Mouse (Mus musculus) heart, embryonic 12.5 days (tissue): ENCODE results near the gene Sbf2. TPM values are rescaled to one million over a fixed set of nuclear protein-coding genes. Genes with fewer than 3 reads are reported as not detected.
A peak's percentile ranks its signal among the peaks of the same experiment; 100 is the strongest.

Experiments
- ATAC-seq: fragments of 200-750 bp; cut with Nextera tagmentation; 2 replicates; pipeline ENCODE4 v1.8.0; 2017; ENCODE audit warnings: moderate TSS enrichment, moderate library complexity; ENCODE audit not compliant: insufficient number of reproducible peaks, low FRiP score
- H3K27ac ChIP-seq: fragments of 300-500 bp; sonication (generic); 2 replicates; pipeline ENCODE4 v1.5.1; 2016; ENCODE audit warnings: mild to moderate bottlenecking, moderate library complexity; ENCODE audit not compliant: poor library complexity, severe bottlenecking
- H3K27me3 ChIP-seq: fragments of 300-500 bp; sonication (generic); replicated peaks from 2 replicates; pipeline ENCODE4 v1.6.1; 2016; ENCODE audit warnings: mild to moderate bottlenecking, moderate library complexity
- H3K36me3 ChIP-seq: fragments of 300-500 bp; sonication (generic); 2 replicates; pipeline ENCODE4 v1.6.1; 2016; ENCODE audit warnings: mild to moderate bottlenecking, moderate library complexity
- H3K4me1 ChIP-seq: fragments of 300-500 bp; sonication (generic); replicated peaks from 2 replicates; pipeline ENCODE4 v1.6.1; 2016; ENCODE audit warnings: mild to moderate bottlenecking
- H3K4me2 ChIP-seq: fragments of 300-500 bp; sonication (generic); 2 replicates; pipeline ENCODE4 v1.6.1; 2016; ENCODE audit warnings: mild to moderate bottlenecking, moderate library complexity
- H3K4me3 ChIP-seq: fragments of 300-500 bp; sonication (generic); 2 replicates; pipeline ENCODE4 v1.5.1; 2016; ENCODE audit warnings: mild to moderate bottlenecking
- H3K9ac ChIP-seq: fragments of 300-500 bp; sonication (generic); 2 replicates; pipeline ENCODE4 v1.6.1; 2016; ENCODE audit warnings: mild to moderate bottlenecking, moderate library complexity
- H3K9me3 ChIP-seq: fragments of 300-500 bp; sonication (generic); replicated peaks from 2 replicates; pipeline ENCODE4 v1.6.1; 2016; ENCODE audit warnings: mild to moderate bottlenecking, moderate library complexity
- WGBS: fragments of 180-500 bp; shearing (Covaris S2); methylation state at CpG from one replicate; pipeline ENCODE4 v1.1.7; 2016; 5-methylcytosine and 5-hydroxymethylcytosine counted together
- polyA plus RNA-seq: library from polyadenylated mRNA; unstranded; fragments of >200 nt; fragmentation: Nextera tagmentation; extraction: Ambion mirVana; gene quantifications from 2 replicates; pipeline ENCODE4 v1.2.1, GENCODE M21; 2016

The Sbf2 gene
- polyA plus RNA-seq, 1 experiment from 2014 or later, result 39.2 TPM

- H3K4me2 ChIP-seq, result 0 out of 2 replicates have a peak overlapping the region, but pooled peaks have one; percentile 25
- 0 out of 2 replicates have a peak, but pooled peaks cover 5% of the 10 kb centered on the region for H3K27me3 ChIP-seq
- WGBS, result 8% methylated on average over 12 of the region's 12 CpGs
- H3K36me3 ChIP-seq, result peaks cover 11% of the 10 kb centered on the region
- ATAC-seq, result peak; percentile 56
- peaks cover 4% of the 10 kb centered on the region; the same call in 1 of the 2 replicates for H3K9me3 ChIP-seq
- H3K9ac ChIP-seq, result peak overlapping the region; percentile 19; the same call in 1 of the 2 replicates
- peaks cover 31% of the 10 kb centered on the region for H3K4me1 ChIP-seq
- no peak overlapping the region for H3K4me3 ChIP-seq
- peak overlapping the region; percentile 63 for H3K27ac ChIP-seq
Observed at GRCm38 (mm10) chr7:110286838-110287475, 327.8 kb downstream of the Sbf2 start.

DNA sequence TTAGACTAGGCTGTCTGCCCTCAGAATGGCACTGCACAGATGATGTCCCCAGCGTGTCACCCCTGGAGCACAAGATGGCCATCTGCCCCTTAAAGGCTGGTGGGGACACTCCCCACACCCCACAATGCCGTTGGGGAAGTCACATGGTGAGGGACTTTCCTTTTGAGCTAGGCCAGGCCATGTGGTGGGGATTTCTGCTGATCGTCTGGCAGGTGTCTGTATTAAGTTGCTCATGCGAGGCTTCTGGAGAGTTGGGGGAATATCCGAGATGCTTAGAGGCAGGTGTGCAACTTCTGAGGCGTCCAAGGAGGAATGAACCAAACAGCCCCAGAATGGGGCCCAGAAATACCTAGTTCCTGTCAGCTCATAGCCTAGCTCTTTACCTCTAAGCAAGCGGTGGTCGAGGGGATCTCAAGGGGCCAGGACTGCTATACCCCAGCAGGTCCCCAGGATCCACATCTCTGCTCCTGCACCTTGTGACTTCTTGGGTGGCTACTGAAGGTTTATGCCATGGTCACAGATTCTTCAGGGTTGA lies 328.5 kb downstream of the Sbf2 start:
- Histone ChIP-seq H3K4me2 (no peak overlapping the region), H3K36me3 (peaks cover 17% of the 10 kb centered on the region), H3K4me1 (peaks cover 31% of the 10 kb centered on the region), H3K27me3 (0 out of 2 replicates have a peak, but pooled peaks cover 5% of the 10 kb centered on the region), H3K9me3 (no peaks in the 10 kb centered on the region), H3K4me3 (no peak overlapping the region), H3K9ac (no peak overlapping the region), H3K27ac (no peak overlapping the region)
- ATAC-seq, result no peak
- WGBS, result 78% methylated on average over 8 of the region's 8 CpGs

GRCm38 (mm10) chr7:110285849-110286151 lies 328.9 kb downstream of the Sbf2 start:
- no peak overlapping the region for H3K27ac ChIP-seq
- H3K4me3 ChIP-seq, result no peak overlapping the region
- no peak overlapping the region for H3K4me2 ChIP-seq
- no peak for ATAC-seq
- peaks cover 22% of the 10 kb centered on the region for H3K36me3 ChIP-seq
- H3K4me1 ChIP-seq, result peaks cover 31% of the 10 kb centered on the region
- H3K27me3 ChIP-seq, result 0 out of 2 replicates have a peak, but pooled peaks cover 5% of the 10 kb centered on the region
- H3K9me3 ChIP-seq, result no peaks in the 10 kb centered on the region
- no peak overlapping the region for H3K9ac ChIP-seq
- 64% methylated on average over 3 of the region's 3 CpGs for WGBS

DNA sequence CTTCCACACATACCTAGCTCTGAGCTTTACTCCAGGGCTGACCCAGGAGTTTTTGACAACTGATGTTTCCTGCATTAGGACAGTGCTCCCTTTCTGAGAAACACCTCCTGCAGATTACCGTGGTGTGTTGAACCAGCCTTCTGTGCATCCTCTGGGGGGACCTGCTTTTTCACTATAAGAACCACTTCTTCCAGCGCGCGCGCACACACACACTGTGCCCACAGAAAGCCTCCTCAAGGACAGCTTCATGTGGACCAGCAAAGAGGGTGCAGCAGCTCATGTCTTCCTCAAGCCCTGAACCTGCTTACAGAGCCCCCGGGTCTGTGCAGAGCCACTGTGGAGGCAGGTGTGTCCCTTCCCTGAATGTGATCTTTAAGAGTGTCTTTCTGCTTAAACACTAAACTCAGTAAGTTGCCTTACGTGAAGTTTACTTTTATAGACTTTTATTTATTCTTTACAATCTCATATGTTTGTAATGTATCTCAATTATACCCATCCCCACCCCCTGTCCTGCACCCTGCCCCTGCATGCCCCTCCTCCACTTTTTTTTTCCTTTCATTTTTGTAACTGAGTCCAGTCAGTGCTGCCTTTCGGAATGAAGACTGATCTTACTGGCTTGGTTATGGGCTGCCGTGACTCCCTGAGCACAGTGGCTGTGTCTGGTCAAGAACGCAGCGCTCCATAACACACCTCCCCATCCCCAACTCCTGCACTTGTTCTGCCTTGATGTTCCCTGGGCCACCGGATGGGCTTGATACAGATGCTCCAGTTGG lies 329.5 kb downstream of the Sbf2 start:
- H3K4me1 ChIP-seq, result peaks cover 31% of the 10 kb centered on the region
- no peak overlapping the region for H3K9ac ChIP-seq
- ATAC-seq, result no peak
- 0 out of 2 replicates have a peak, but pooled peaks cover 5% of the 10 kb centered on the region for H3K27me3 ChIP-seq
- peaks cover 26% of the 10 kb centered on the region for H3K36me3 ChIP-seq
- no peak overlapping the region for H3K27ac ChIP-seq
- H3K4me2 ChIP-seq, result no peak overlapping the region
- no peaks in the 10 kb centered on the region for H3K9me3 ChIP-seq
- WGBS, result 79% methylated on average over 12 of the region's 12 CpGs
- H3K4me3 ChIP-seq, result no peak overlapping the region

DNA sequence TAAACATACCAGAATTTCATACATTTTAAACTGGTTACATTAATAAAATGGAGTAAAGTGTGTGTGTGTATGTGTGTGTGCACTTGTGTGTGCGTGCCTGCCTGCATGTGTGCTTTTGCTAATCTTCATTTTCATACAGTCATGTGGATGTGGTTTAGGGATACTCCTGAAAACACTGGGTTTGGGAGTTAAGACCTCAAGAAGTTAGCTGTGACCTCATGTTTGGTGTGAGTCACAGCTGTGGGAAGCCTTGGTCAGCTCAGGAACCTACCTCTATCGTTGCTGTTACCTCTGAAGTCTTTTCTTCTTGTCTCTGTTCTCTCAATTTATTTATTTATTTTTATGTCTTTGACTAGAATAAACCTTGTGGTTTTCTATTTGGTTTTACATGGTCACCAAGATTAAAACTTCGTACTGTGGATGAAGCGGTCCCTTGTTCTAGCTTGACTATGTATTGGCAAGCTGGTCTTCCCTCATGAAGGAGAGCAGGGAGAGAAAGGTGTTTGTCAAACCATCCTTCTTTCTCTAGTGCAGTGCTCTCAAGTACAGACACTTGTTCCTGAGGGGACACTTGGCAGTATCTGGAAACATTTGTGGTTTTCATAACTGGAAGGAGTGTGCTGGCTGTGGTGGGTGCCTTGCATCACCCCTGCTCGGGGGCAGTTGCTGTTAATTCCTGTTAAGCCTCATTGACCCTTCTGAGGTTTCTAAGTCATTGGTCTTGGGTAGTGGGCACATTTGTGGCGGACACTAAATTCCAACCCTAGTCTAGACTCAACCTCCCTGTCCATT lies 331.0 kb downstream of the Sbf2 start:
- 88% methylated on average over 6 of the region's 6 CpGs for WGBS
- H3K36me3 ChIP-seq, result peaks cover 42% of the 10 kb centered on the region

GRCm38 (mm10) chr7:110282797-110283196 lies 331.9 kb downstream of the Sbf2 start:
- no peaks in the 10 kb centered on the region for H3K9me3 ChIP-seq
- peaks cover 11% of the 10 kb centered on the region for H3K4me1 ChIP-seq
- no peak overlapping the region for H3K27ac ChIP-seq
- H3K9ac ChIP-seq, result no peak overlapping the region
- H3K4me3 ChIP-seq, result no peak overlapping the region
- WGBS, result 83% methylated on average over 11 of the region's 11 CpGs
- H3K36me3 ChIP-seq, result peaks cover 51% of the 10 kb centered on the region
- H3K27me3 ChIP-seq, result peaks cover 16% of the 10 kb centered on the region; the same call in 1 of the 2 replicates
- H3K4me2 ChIP-seq, result no peak overlapping the region
- no peak for ATAC-seq

More for the DNA sequence above, 331.0 kb downstream of the Sbf2 start:
- no peak overlapping the region for H3K4me3 ChIP-seq
- H3K4me1 ChIP-seq, result peaks cover 20% of the 10 kb centered on the region
- no peak overlapping the region for H3K27ac ChIP-seq
- no peak for ATAC-seq
- H3K9me3 ChIP-seq, result no peaks in the 10 kb centered on the region
- H3K4me2 ChIP-seq, result no peak overlapping the region
- 0 out of 2 replicates have a peak, but pooled peaks cover 10% of the 10 kb centered on the region for H3K27me3 ChIP-seq
- H3K9ac ChIP-seq, result no peak overlapping the region

DNA sequence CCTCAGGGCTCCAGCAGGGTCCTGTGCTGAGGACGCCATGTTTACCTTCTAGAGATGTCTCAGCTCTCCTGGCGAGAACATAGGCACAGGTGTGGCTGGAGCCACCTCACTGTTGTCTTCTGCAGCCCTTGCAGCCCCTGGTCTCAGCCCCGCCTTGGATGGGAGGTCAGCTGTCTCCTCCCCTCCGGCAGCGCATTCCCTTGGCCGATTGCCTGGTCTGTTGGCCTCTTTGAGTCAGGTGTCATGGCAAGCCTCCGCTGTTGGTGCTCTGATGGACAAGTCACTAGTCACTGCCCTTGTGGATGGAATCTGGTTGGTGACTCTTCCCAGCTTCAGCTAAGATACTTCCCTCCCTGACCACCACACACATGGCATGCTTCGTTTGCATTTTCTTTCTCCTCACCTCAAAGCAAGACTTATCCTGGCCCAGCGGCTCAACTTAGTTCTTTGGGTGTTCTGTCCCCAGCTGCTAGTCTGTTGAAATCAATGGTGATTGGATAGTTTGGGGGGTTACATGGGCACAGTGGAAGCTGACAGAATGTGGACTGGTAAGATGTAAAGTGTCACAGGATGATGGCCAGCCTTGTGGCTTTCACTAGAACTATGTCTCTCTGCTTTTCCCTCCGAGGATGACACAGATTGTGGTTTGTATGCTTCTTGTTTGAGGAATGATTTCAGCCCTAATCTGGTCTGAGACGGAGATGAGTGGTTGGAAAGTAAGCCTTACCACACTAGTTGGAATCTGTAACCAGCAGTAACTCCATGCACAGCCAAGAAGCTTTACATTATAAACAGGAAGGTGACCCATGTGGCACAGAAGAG lies 333.1 kb downstream of the Sbf2 start:
- H3K4me3 ChIP-seq, result no peak overlapping the region
- H3K9me3 ChIP-seq, result no peaks in the 10 kb centered on the region
- no peak for ATAC-seq
- H3K4me1 ChIP-seq, result no peaks in the 10 kb centered on the region; the same call in 1 of the 2 replicates
- 88% methylated on average over 11 of the region's 11 CpGs for WGBS
- H3K27ac ChIP-seq, result no peak overlapping the region
- H3K27me3 ChIP-seq, result peaks cover 16% of the 10 kb centered on the region; the same call in 1 of the 2 replicates
- H3K36me3 ChIP-seq, result peaks cover 55% of the 10 kb centered on the region
- H3K4me2 ChIP-seq, result no peak overlapping the region
- no peak overlapping the region for H3K9ac ChIP-seq

- Histone ChIP-seq H3K27ac (no peak overlapping the region), H3K9me3 (no peaks in the 10 kb centered on the region), H3K4me3 (no peak overlapping the region), H3K36me3 (peaks cover 70% of the 10 kb centered on the region), H3K4me2 (no peak overlapping the region), H3K4me1 (0 out of 2 replicates have a peak, but pooled peaks cover 3% of the 10 kb centered on the region), H3K9ac (no peak overlapping the region), H3K27me3 (peaks cover 11% of the 10 kb centered on the region; the same call in 1 of the 2 replicates)
- ATAC-seq, result no peak
- 90% methylated on average over 4 of the region's 4 CpGs for WGBS
Observed at GRCm38 (mm10) chr7:110279183-110279582, 335.5 kb downstream of the Sbf2 start.

DNA sequence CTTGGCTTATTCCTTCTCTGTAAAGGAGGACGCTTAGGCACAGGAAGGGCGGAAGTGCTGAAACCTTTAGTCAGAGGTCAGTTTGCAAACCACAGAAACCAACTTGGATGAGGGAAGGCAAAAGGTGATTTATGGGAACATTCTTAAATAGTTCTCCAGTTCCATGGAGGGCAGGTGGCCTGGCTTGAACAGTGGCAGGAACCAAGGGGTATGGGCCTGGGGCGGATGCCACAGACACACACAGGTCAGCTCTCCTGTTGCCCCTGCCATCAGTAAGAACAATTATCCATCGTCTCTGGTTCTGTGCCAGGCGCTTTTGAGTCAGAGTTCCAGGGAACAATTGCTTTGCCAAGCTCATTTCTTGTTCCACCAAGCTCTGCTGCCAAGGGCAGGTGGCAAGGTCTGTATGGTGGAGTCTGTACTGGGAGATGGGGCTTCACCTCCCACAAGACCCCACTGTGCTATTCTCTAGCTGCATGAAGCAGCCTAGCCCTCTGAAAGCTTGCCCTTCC lies 336.9 kb downstream of the Sbf2 start:
- Histone ChIP-seq H3K36me3 (peaks cover 80% of the 10 kb centered on the region), H3K4me2 (no peak overlapping the region)

DNA sequence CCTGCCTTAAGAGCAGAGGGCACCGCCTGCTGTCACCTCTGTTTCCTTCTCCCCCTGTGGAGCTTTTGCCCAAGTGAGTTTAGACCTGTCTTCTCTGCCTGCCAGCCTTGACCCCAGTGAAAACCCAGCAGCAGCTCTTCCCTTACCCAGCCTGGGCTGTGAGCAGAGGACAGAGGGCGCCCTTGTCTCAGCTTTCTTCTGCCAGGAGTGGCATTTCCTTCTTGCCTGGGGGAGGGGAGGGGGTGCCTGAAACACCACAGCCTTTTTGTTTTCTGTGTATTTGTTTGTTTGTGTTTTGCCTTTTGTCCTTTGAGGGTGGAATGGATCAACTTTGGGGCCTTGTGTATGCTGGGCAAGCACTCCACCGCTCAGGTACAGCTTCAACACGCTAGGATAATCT lies 342.3 kb downstream of the Sbf2 start:
- H3K36me3 ChIP-seq, result peaks cover 53% of the 10 kb centered on the region
- peak overlapping the region; percentile 4; the same call in 1 of the 2 replicates for H3K27ac ChIP-seq
- no peaks in the 10 kb centered on the region for H3K27me3 ChIP-seq
- H3K4me3 ChIP-seq, result no peak overlapping the region
- ATAC-seq, result peak; percentile 47
- 66% methylated on average over 4 of the region's 4 CpGs for WGBS
- 0 out of 2 replicates have a peak overlapping the region, but pooled peaks have one; percentile 0 for H3K9ac ChIP-seq
- H3K9me3 ChIP-seq, result no peaks in the 10 kb centered on the region
- H3K4me2 ChIP-seq, result no peak overlapping the region
- peaks cover 16% of the 10 kb centered on the region for H3K4me1 ChIP-seq

More for the DNA sequence above, 336.9 kb downstream of the Sbf2 start:
- Histone ChIP-seq H3K9ac (no peak overlapping the region), H3K27me3 (peaks cover 11% of the 10 kb centered on the region; the same call in 1 of the 2 replicates), H3K4me3 (no peak overlapping the region), H3K9me3 (no peaks in the 10 kb centered on the region), H3K4me1 (peaks cover 4% of the 10 kb centered on the region; the same call in 1 of the 2 replicates), H3K27ac (no peak overlapping the region)
- ATAC-seq, result no peak
- WGBS, result 93% methylated on average over 5 of the region's 5 CpGs
